Mouse (Mus musculus): ENCODE data around the gene Sccpdh. TPM values are rescaled to one million over a fixed set of nuclear protein-coding genes. Genes with fewer than 3 reads are reported as not detected.
"Not testable (repeated sequence)": the region's sequence is repeated elsewhere in the genome, so short reads cannot be mapped to it uniquely, and the experiment has no call there.

Sccpdh gene
- polyA plus RNA-seq, 1 experiment from 2014 or later: 67.5 TPM

- ChIA-PET POLR2A (interaction anchor here (1.5 kb wide), 1 partner anchor 14 kb away, joined by 3 read pairs; no protein-coding TSS in a partner anchor), CTCF (interaction anchor here (0.7 to 2.6 kb wide), 7 partner anchors 11 to 41 kb away, joined by 3 to 9 read pairs (median 3); no protein-coding TSS in a partner anchor)
- no peak for TF ChIP-seq CTCF (IDR thresholded peaks at IDR 0.05)
- no peaks in the 10 kb centered on the region for H3K27me3 ChIP-seq
- DNase-seq (ENCODE audit: low read depth, low spot score): no peak
- in situ Hi-C loops (cut with MboI; ENCODE audit: low pct_unique_long_range_greater_than_20kb): no loop called here
- no peak for ATAC-seq
Measured at GRCm38 (mm10) chr1:179664309-179664930, 3.6 kb upstream of the Sccpdh start.

GRCm38 (mm10) chr1:179666971-179667370 lies 1.0 kb upstream of the Sccpdh start:
- H3K27me3 ChIP-seq: no peaks in the 10 kb centered on the region
- TF ChIP-seq CTCF (IDR thresholded peaks at IDR 0.05): no peak
- ChIA-PET POLR2A (interaction anchor here (0.6 to 1.1 kb wide), 2 partner anchors 21 to 27 kb away, joined by 3 to 4 read pairs; no protein-coding TSS in a partner anchor), CTCF (interaction anchor here (1.2 to 2.1 kb wide), 3 partner anchors 9 to 43 kb away, joined by 4 to 10 read pairs (median 4); no protein-coding TSS in a partner anchor)
- ATAC-seq (no peak), DNase-seq (ENCODE audit: low read depth, low spot score) (no peak)
- in situ Hi-C loops (cut with MboI; ENCODE audit: low pct_unique_long_range_greater_than_20kb): no loop called here

GRCm38 (mm10) chr1:179667450-179667849 lies 560 bp upstream of the Sccpdh start:
- DNase-seq (ENCODE audit: low read depth, low spot score): no peak
- no peak for TF ChIP-seq CTCF (IDR thresholded peaks at IDR 0.05)
- no peaks in the 10 kb centered on the region for H3K27me3 ChIP-seq
- ChIA-PET POLR2A (interaction anchor here (0.6 to 1.3 kb wide), 5 partner anchors 14 to 38 kb away, joined by 3 to 6 read pairs (median 4); no protein-coding TSS in a partner anchor), CTCF (interaction anchor here (1.2 to 2.1 kb wide), 3 partner anchors 9 to 43 kb away, joined by 4 to 10 read pairs (median 4); no protein-coding TSS in a partner anchor)
- in situ Hi-C loops (cut with MboI; ENCODE audit: low pct_unique_long_range_greater_than_20kb): no loop called here
- no peak for ATAC-seq

- DNase-seq (ENCODE audit: low read depth, low spot score) (no peak), ATAC-seq (peak; percentile 10)
- in situ Hi-C loops (cut with MboI; ENCODE audit: low pct_unique_long_range_greater_than_20kb): no loop called here
- CTCF ChIA-PET: interaction anchor here (0.9 to 2.1 kb wide), 5 partner anchors 10 to 176 kb away, joined by 3 to 10 read pairs (median 3); no protein-coding TSS in a partner anchor
- peak; percentile 44 for TF ChIP-seq CTCF (IDR thresholded peaks at IDR 0.05)
- H3K27me3 ChIP-seq: no peaks in the 10 kb centered on the region
- POLR2A ChIA-PET: no interaction called here
Measured at GRCm38 (mm10) chr1:179668836-179669537, 977 bp downstream of the Sccpdh start.

GRCm38 (mm10) chr1:179674355-179674754 lies 6.3 kb downstream of the Sccpdh start:
- DNase-seq (ENCODE audit: low read depth, low spot score) (no peak), ATAC-seq (no peak)
- CTCF ChIA-PET: interaction anchor here (1.7 kb wide), 1 partner anchor 29 kb away, joined by 4 read pairs; no protein-coding TSS in a partner anchor
- POLR2A ChIA-PET: no interaction called here
- no peak for TF ChIP-seq CTCF (IDR thresholded peaks at IDR 0.05)
- H3K27me3 ChIP-seq: no peaks in the 10 kb centered on the region
- in situ Hi-C loops (cut with MboI; ENCODE audit: low pct_unique_long_range_greater_than_20kb): no loop called here

GRCm38 (mm10) chr1:179677031-179677430 lies 9.0 kb downstream of the Sccpdh start:
- no peak for TF ChIP-seq CTCF (IDR thresholded peaks at IDR 0.05)
- no peak for ATAC-seq
- in situ Hi-C loops (cut with MboI; ENCODE audit: low pct_unique_long_range_greater_than_20kb): no loop called here
- POLR2A ChIA-PET: no interaction called here
- no peak for DNase-seq (ENCODE audit: low read depth, low spot score)
- no peaks in the 10 kb centered on the region for H3K27me3 ChIP-seq
- CTCF ChIA-PET: interaction anchor here (0.9 to 1.5 kb wide), 2 partner anchors 10 to 13 kb away, joined by 3 to 4 read pairs; no protein-coding TSS in a partner anchor

- H3K27me3 ChIP-seq: no peaks in the 10 kb centered on the region
- ChIA-PET POLR2A (no interaction called here), CTCF (interaction anchor here (2.6 kb wide), 1 partner anchor 10 kb away, joined by 6 read pairs; no protein-coding TSS in a partner anchor)
- no peak for DNase-seq (ENCODE audit: low read depth, low spot score)
- ATAC-seq: no peak
- no peak for TF ChIP-seq CTCF (IDR thresholded peaks at IDR 0.05)
- in situ Hi-C loops (cut with MboI; ENCODE audit: low pct_unique_long_range_greater_than_20kb): no loop called here
Measured at GRCm38 (mm10) chr1:179679326-179679725, 11.3 kb downstream of the Sccpdh start.

GRCm38 (mm10) chr1:179682753-179683152 lies 14.7 kb downstream of the Sccpdh start:
- CTCF ChIA-PET; in situ Hi-C loops (cut with MboI; ENCODE audit: low pct_unique_long_range_greater_than_20kb); H3K27me3 ChIP-seq; DNase-seq (ENCODE audit: low read depth, low spot score); POLR2A ChIA-PET; ATAC-seq: not testable (repeated sequence)

- H3K27me3 ChIP-seq: no peaks in the 10 kb centered on the region
- in situ Hi-C loops (cut with MboI; ENCODE audit: low pct_unique_long_range_greater_than_20kb): no loop called here
- no peak for DNase-seq (ENCODE audit: low read depth, low spot score)
- ATAC-seq: no peak
- POLR2A ChIA-PET: no interaction called here
- no peak for TF ChIP-seq CTCF (IDR thresholded peaks at IDR 0.05)
- CTCF ChIA-PET: interaction anchor here (1.5 kb wide), 1 partner anchor 12 kb away, joined by 3 read pairs; no protein-coding TSS in a partner anchor
Measured at GRCm38 (mm10) chr1:179686348-179686747, 18.3 kb downstream of the Sccpdh start.

GRCm38 (mm10) chr1:179686781-179687180 lies 18.8 kb downstream of the Sccpdh start:
- DNase-seq (ENCODE audit: low read depth, low spot score) (no peak), ATAC-seq (no peak)
- H3K27me3 ChIP-seq: no peaks in the 10 kb centered on the region
- CTCF ChIA-PET: interaction anchor here (1.5 kb wide), 1 partner anchor 11 kb away, joined by 3 read pairs; no protein-coding TSS in a partner anchor
- POLR2A ChIA-PET: no interaction called here
- in situ Hi-C loops (cut with MboI; ENCODE audit: low pct_unique_long_range_greater_than_20kb): no loop called here
- TF ChIP-seq CTCF (IDR thresholded peaks at IDR 0.05): no peak

Data from Patski (cell line).